Mouse (Mus musculus): ENCODE measurements around the gene Olfr1346. TPM values are rescaled to one million over a fixed set of nuclear protein-coding genes. Genes with fewer than 3 reads are reported as not detected.
"Not testable (repeated sequence)": the region's sequence is repeated elsewhere in the genome, so short reads cannot be mapped to it uniquely, and the experiment has no call there.

Olfr1346 gene
- total RNA-seq, 1 experiment: not detected

DNA sequence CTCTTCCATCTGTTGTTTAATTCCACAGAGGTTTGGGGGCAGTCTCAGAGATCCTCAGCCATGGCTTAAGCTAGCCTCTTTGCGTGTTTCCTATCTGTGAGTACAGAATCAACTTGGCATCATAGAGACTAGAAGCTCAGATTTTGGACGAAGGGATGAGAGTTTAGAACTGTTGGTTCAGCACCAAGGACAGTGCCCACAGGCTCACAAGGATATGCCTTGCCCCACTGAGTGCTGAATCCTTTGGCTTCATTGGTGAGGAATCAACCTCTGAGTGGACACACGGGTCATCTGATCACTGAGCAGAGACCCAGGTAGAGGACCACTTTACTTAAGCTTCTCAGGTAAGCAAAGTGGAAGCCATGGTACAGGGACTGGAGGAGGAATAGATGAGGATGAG, 10.5 kb upstream of the Olfr1346 start:
- Histone ChIP-seq H3K4me3 (ENCODE audit: insufficient read depth in 1 of 2, low read depth in 1 of 2, low read length in 2 of 2, poor library complexity in 1 of 2, severe bottlenecking in 1 of 2) (no peak overlapping the region), H3K27ac (ENCODE audit: insufficient read depth, low read depth, low read length, poor library complexity, severe bottlenecking) (no peak overlapping the region), H3K9ac (ENCODE audit: insufficient read depth, low read depth, low read length, poor library complexity, severe bottlenecking) (no peak overlapping the region), H3K36me3 (ENCODE audit: control insufficient read depth, insufficient read depth, low read length, poor library complexity, severe bottlenecking) (no peaks in the 10 kb centered on the region), H3K4me1 (ENCODE audit: control insufficient read depth in 2 of 2, insufficient read depth in 2 of 2, low read length in 2 of 2, poor library complexity in 1 of 2) (no peaks in the 10 kb centered on the region), H3K9me3 (ENCODE audit: control insufficient read depth, insufficient read depth, low read depth, low read length) (no peaks in the 10 kb centered on the region)
- peak; percentile 41 for DNase-seq (ENCODE audit: low read depth, low spot score)
- in situ Hi-C loops (cut with MboI; ENCODE audit: low sequenced_read_pairs in 2 of 2, unreplicated experiment in 2 of 2): loop anchor here in 1 of 2 experiments (25.0 kb wide), 1 partner anchor 181 kb away; no protein-coding TSS in a partner anchor
- TF ChIP-seq CHD2 (IDR thresholded peaks at IDR 0.05; ENCODE audit: low read depth, low read length) (no peak), ZC3H11A (IDR thresholded peaks at IDR 0.05; ENCODE audit: borderline replicate concordance, low read depth, low read length) (no peak)

- in situ Hi-C loops (cut with MboI; ENCODE audit: low sequenced_read_pairs in 2 of 2, unreplicated experiment in 2 of 2): not testable (repeated sequence)
Observed at GRCm38 (mm10) chr7:6477633-6478032, 10.7 kb downstream of the Olfr1346 start.

GRCm38 (mm10) chr7:6486841-6487240, 19.9 kb downstream of the Olfr1346 start, which contains the start of gene Olfr5:
Olfr5 (minus strand) TSS chr7:6486941.
- no peak within 1 kb of the TSS for H3K27ac ChIP-seq (ENCODE audit: insufficient read depth, low read depth, low read length, poor library complexity, severe bottlenecking)
- in situ Hi-C loops (cut with MboI; ENCODE audit: low sequenced_read_pairs in 2 of 2, unreplicated experiment in 2 of 2): no loop called here
- H3K4me1 ChIP-seq (ENCODE audit: control insufficient read depth in 2 of 2, insufficient read depth in 2 of 2, low read length in 2 of 2, poor library complexity in 1 of 2): no peaks in the 10 kb centered on the region
- no peaks in the 10 kb centered on the region for H3K36me3 ChIP-seq (ENCODE audit: control insufficient read depth, insufficient read depth, low read length, poor library complexity, severe bottlenecking)
- H3K9me3 ChIP-seq (ENCODE audit: control insufficient read depth, insufficient read depth, low read depth, low read length): no peaks in the 10 kb centered on the region
- no peak for TF ChIP-seq CHD2 (IDR thresholded peaks at IDR 0.05; ENCODE audit: low read depth, low read length)
- no peak for TF ChIP-seq MAFK (IDR thresholded peaks at IDR 0.05; ENCODE audit: insufficient read depth, low read depth, low read length)
- no peak for TF ChIP-seq ZC3H11A (IDR thresholded peaks at IDR 0.05; ENCODE audit: borderline replicate concordance, low read depth, low read length)
- TF ChIP-seq ZNF384 (IDR thresholded peaks at IDR 0.05; ENCODE audit: low read depth, low read length): no peak
- TF ChIP-seq HCFC1 (IDR thresholded peaks at IDR 0.05; ENCODE audit: borderline replicate concordance, insufficient read depth, low read length): no peak
- DNase-seq (ENCODE audit: low read depth, low spot score): no peak
- H3K9ac ChIP-seq (ENCODE audit: insufficient read depth, low read depth, low read length, poor library complexity, severe bottlenecking): no peak within 1 kb of the TSS
- H3K4me3 ChIP-seq (ENCODE audit: insufficient read depth in 1 of 2, low read depth in 1 of 2, low read length in 2 of 2, poor library complexity in 1 of 2, severe bottlenecking in 1 of 2): no peak within 1 kb of the TSS

More at GRCm38 (mm10) chr7:6477633-6478032, 10.7 kb downstream of the Olfr1346 start:
- H3K9me3 ChIP-seq (ENCODE audit: control insufficient read depth, insufficient read depth, low read depth, low read length); H3K27ac ChIP-seq (ENCODE audit: insufficient read depth, low read depth, low read length, poor library complexity, severe bottlenecking); H3K9ac ChIP-seq (ENCODE audit: insufficient read depth, low read depth, low read length, poor library complexity, severe bottlenecking); H3K36me3 ChIP-seq (ENCODE audit: control insufficient read depth, insufficient read depth, low read length, poor library complexity, severe bottlenecking); H3K4me3 ChIP-seq (ENCODE audit: insufficient read depth in 1 of 2, low read depth in 1 of 2, low read length in 2 of 2, poor library complexity in 1 of 2, severe bottlenecking in 1 of 2); DNase-seq (ENCODE audit: low read depth, low spot score); H3K4me1 ChIP-seq (ENCODE audit: control insufficient read depth in 2 of 2, insufficient read depth in 2 of 2, low read length in 2 of 2, poor library complexity in 1 of 2): not testable (repeated sequence)

DNA sequence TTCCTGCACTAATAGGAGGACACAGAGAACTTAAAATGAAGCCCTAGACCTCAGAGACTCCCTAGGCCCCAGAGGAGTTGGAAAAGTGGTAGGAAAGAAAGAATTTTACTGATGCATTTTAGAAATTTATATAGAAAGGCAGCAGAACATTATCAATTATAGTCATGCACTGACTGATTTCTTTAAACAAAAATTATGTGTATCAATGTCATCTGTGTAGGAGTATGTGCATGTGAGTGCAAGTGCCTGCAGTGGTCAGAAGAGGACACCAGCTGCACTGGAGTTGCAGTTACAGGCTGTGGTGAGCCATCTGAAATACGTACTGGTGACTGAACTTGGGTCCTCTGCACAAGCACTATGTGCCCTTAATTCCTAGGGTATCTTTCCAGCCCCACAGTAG, 32.8 kb downstream of the Olfr1346 start, which contains the start of gene Olfr1347:
Gene Olfr1347, minus strand, starts transcription at position 101 of the 400 bp plus-strand sequence.
- H3K4me3 ChIP-seq (ENCODE audit: insufficient read depth in 1 of 2, low read depth in 1 of 2, low read length in 2 of 2, poor library complexity in 1 of 2, severe bottlenecking in 1 of 2): no peak within 1 kb of the TSS
- no peaks in the 10 kb centered on the region for H3K36me3 ChIP-seq (ENCODE audit: control insufficient read depth, insufficient read depth, low read length, poor library complexity, severe bottlenecking)
- in situ Hi-C loops (cut with MboI; ENCODE audit: low sequenced_read_pairs in 2 of 2, unreplicated experiment in 2 of 2): loop anchor here in 1 of 2 experiments (10.0 kb wide), 1 partner anchor 65 kb away; the partner anchor contains the start of gene Olfr1350
- no peak within 1 kb of the TSS for H3K27ac ChIP-seq (ENCODE audit: insufficient read depth, low read depth, low read length, poor library complexity, severe bottlenecking)
- no peak for TF ChIP-seq CHD2 (IDR thresholded peaks at IDR 0.05; ENCODE audit: low read depth, low read length)
- no peak for TF ChIP-seq HCFC1 (IDR thresholded peaks at IDR 0.05; ENCODE audit: borderline replicate concordance, insufficient read depth, low read length)
- no peak for TF ChIP-seq ZC3H11A (IDR thresholded peaks at IDR 0.05; ENCODE audit: borderline replicate concordance, low read depth, low read length)
- TF ChIP-seq ZNF384 (IDR thresholded peaks at IDR 0.05; ENCODE audit: low read depth, low read length): no peak
- H3K9me3 ChIP-seq (ENCODE audit: control insufficient read depth, insufficient read depth, low read depth, low read length): no peaks in the 10 kb centered on the region
- H3K4me1 ChIP-seq (ENCODE audit: control insufficient read depth in 2 of 2, insufficient read depth in 2 of 2, low read length in 2 of 2, poor library complexity in 1 of 2): no peaks in the 10 kb centered on the region
- no peak within 1 kb of the TSS for H3K9ac ChIP-seq (ENCODE audit: insufficient read depth, low read depth, low read length, poor library complexity, severe bottlenecking)
- DNase-seq (ENCODE audit: low read depth, low spot score): no peak

- no peak within 1 kb of the TSS for H3K9ac ChIP-seq (ENCODE audit: insufficient read depth, low read depth, low read length, poor library complexity, severe bottlenecking)
- H3K27ac ChIP-seq (ENCODE audit: insufficient read depth, low read depth, low read length, poor library complexity, severe bottlenecking): no peak within 1 kb of the TSS
- DNase-seq (ENCODE audit: low read depth, low spot score): no peak
- no peak within 1 kb of the TSS for H3K4me3 ChIP-seq (ENCODE audit: insufficient read depth in 1 of 2, low read depth in 1 of 2, low read length in 2 of 2, poor library complexity in 1 of 2, severe bottlenecking in 1 of 2)
- in situ Hi-C loops (cut with MboI; ENCODE audit: low sequenced_read_pairs in 2 of 2, unreplicated experiment in 2 of 2): loop anchor here in 1 of 2 experiments (10.0 kb wide), 1 partner anchor 56 kb away; the partner anchor contains the start of gene Olfr1350
- no peaks in the 10 kb centered on the region for H3K9me3 ChIP-seq (ENCODE audit: control insufficient read depth, insufficient read depth, low read depth, low read length)
- no peak for TF ChIP-seq MAFK (IDR thresholded peaks at IDR 0.05; ENCODE audit: insufficient read depth, low read depth, low read length)
- TF ChIP-seq HCFC1 (IDR thresholded peaks at IDR 0.05; ENCODE audit: borderline replicate concordance, insufficient read depth, low read length): no peak
- no peak for TF ChIP-seq CHD2 (IDR thresholded peaks at IDR 0.05; ENCODE audit: low read depth, low read length)
- no peak for TF ChIP-seq ZC3H11A (IDR thresholded peaks at IDR 0.05; ENCODE audit: borderline replicate concordance, low read depth, low read length)
- no peak for TF ChIP-seq ZNF384 (IDR thresholded peaks at IDR 0.05; ENCODE audit: low read depth, low read length)
- H3K36me3 ChIP-seq (ENCODE audit: control insufficient read depth, insufficient read depth, low read length, poor library complexity, severe bottlenecking): no peaks in the 10 kb centered on the region
- H3K4me1 ChIP-seq (ENCODE audit: control insufficient read depth in 2 of 2, insufficient read depth in 2 of 2, low read length in 2 of 2, poor library complexity in 1 of 2): no peaks in the 10 kb centered on the region
Observed at GRCm38 (mm10) chr7:6508648-6509047, 41.7 kb downstream of the Olfr1346 start, which contains the start of gene Olfr1348. Olfr1348 (minus strand) TSS chr7:6508748.

Measured in ES-E14 (cell line).